Mouse (Mus musculus) liver, adult (tissue): ENCODE measurements at regions not wholly inside any gene's neighbourhood (a gene's known extent, or its start where the extent isn't known, plus 50 kb on each side); places are given as distances from the start of the nearest gene placed in this dataset.

Experiments
- GATA4 ChIP-seq: IDR thresholded peaks from 2 replicates; pipeline ENCODE4 v1.6.1; 2014; ENCODE audit warnings: mild to moderate bottlenecking, low read length; ENCODE audit not compliant: insufficient replicate concordance

GRCm38 (mm10) chr13:103459486-103460147 is 125.3 kb upstream of the Mast4 start:
- no peak for TF ChIP-seq GATA4

- TF ChIP-seq GATA4, result no peak
These were observed 118.5 kb upstream of the Mast4 start for GRCm38 (mm10) chr13:103452837-103453236.

GRCm38 (mm10) chr13:103430589-103430988 is 96.3 kb upstream of the Mast4 start:
- TF ChIP-seq GATA4, result no peak

- TF ChIP-seq GATA4, result no peak
These were observed 89.7 kb upstream of the Mast4 start for GRCm38 (mm10) chr13:103424011-103424410.

- no peak for TF ChIP-seq GATA4
These were observed 89.1 kb upstream of the Mast4 start for GRCm38 (mm10) chr13:103423417-103423816.

- no peak for TF ChIP-seq GATA4
These were observed 88.7 kb upstream of the Mast4 start for GRCm38 (mm10) chr13:103422997-103423396.

- no peak for TF ChIP-seq GATA4
These were observed 84.8 kb upstream of the Mast4 start for GRCm38 (mm10) chr13:103419146-103419545.

- TF ChIP-seq GATA4, result no peak
These were observed 83.0 kb upstream of the Mast4 start for GRCm38 (mm10) chr13:103417256-103417655.

- TF ChIP-seq GATA4, result no peak
These were observed 81.0 kb upstream of the Mast4 start for GRCm38 (mm10) chr13:103415335-103415734.

- no peak for TF ChIP-seq GATA4
These were observed 78.3 kb upstream of the Mast4 start for GRCm38 (mm10) chr13:103412566-103412965.

- TF ChIP-seq GATA4, result no peak
These were observed 75.0 kb upstream of the Mast4 start for GRCm38 (mm10) chr13:103409286-103409685.

- no peak for TF ChIP-seq GATA4
These were observed 62.3 kb upstream of the Mast4 start for GRCm38 (mm10) chr13:103396526-103397020.

- no peak for TF ChIP-seq GATA4
These were observed 61.8 kb upstream of the Mast4 start for GRCm38 (mm10) chr13:103396099-103396498.

- no peak for TF ChIP-seq GATA4
These were observed 58.3 kb upstream of the Mast4 start for GRCm38 (mm10) chr13:103392581-103392980.

- TF ChIP-seq GATA4, result no peak
These were observed 57.1 kb upstream of the Mast4 start for GRCm38 (mm10) chr13:103391396-103391795.

- no peak for TF ChIP-seq GATA4
These were observed 56.7 kb upstream of the Mast4 start for GRCm38 (mm10) chr13:103390991-103391390.

GRCm38 (mm10) chr13:103386948-103387347 is 52.7 kb upstream of the Mast4 start:
- no peak for TF ChIP-seq GATA4
